Mouse (Mus musculus) forebrain, embryonic 13.5 days (tissue): ENCODE data around the gene Ccn1. TPM values are rescaled to one million over a fixed set of nuclear protein-coding genes. Genes with fewer than 3 reads are reported as not detected.
A peak's percentile ranks its signal among the peaks of the same experiment; 100 is the strongest.

ENCODE experiments used
- ATAC-seq: fragments of 200-750 bp; cut with Nextera tagmentation; 2 replicates; pipeline ENCODE4 v1.8.0; 2017
- H3K27ac ChIP-seq: fragments of 300-500 bp; sonication (generic); 2 replicates; pipeline ENCODE4 v1.5.1; 2015; ENCODE audit warnings: inconsistent platforms, mild to moderate bottlenecking, moderate library complexity
- H3K27me3 ChIP-seq: fragments of 300-500 bp; sonication (generic); 2 replicates; pipeline ENCODE4 v1.6.1; 2015; ENCODE audit warnings: mild to moderate bottlenecking, inconsistent platforms
- H3K36me3 ChIP-seq: fragments of 300-500 bp; sonication (generic); 2 replicates; pipeline ENCODE4 v1.6.1; 2015; ENCODE audit warnings: mild to moderate bottlenecking, inconsistent platforms; ENCODE audit not compliant: poor library complexity, severe bottlenecking
- H3K4me1 ChIP-seq: fragments of 300-500 bp; sonication (generic); 2 replicates; pipeline ENCODE4 v1.6.1; 2015; ENCODE audit warnings: inconsistent platforms
- H3K4me2 ChIP-seq: fragments of 300-500 bp; sonication (generic); 2 replicates; pipeline ENCODE4 v1.6.1; 2015; ENCODE audit warnings: inconsistent platforms, mild to moderate bottlenecking, moderate library complexity
- H3K4me3 ChIP-seq: fragments of 300-500 bp; sonication (generic); 2 replicates; pipeline ENCODE4 v1.5.1; 2015; ENCODE audit warnings: mild to moderate bottlenecking, inconsistent platforms
- H3K9ac ChIP-seq: fragments of 300-500 bp; sonication (generic); 2 replicates; pipeline ENCODE4 v1.6.1; 2015; ENCODE audit warnings: mild to moderate bottlenecking, inconsistent platforms
- H3K9me3 ChIP-seq: fragments of 300-500 bp; sonication (generic); replicated peaks from 2 replicates; pipeline ENCODE4 v1.6.1; 2016; ENCODE audit warnings: inconsistent platforms
- WGBS: fragments of 180-500 bp; shearing (Covaris S2); methylation state at CpG from one replicate; pipeline ENCODE4 v1.1.7; 2015; 5-methylcytosine and 5-hydroxymethylcytosine counted together
- polyA plus RNA-seq: library from polyadenylated mRNA; unstranded; fragments of >200 nt; fragmentation: Nextera tagmentation; extraction: Ambion mirVana; gene quantifications from 2 replicates; pipeline ENCODE4 v1.2.1, GENCODE M21; 2015

The Ccn1 gene
- polyA plus RNA-seq, 1 experiment from 2014 or later: 35.6 TPM

GRCm38 (mm10) chr3:145634002-145634710 is 15.6 kb downstream of the Ccn1 start:
- Histone ChIP-seq H3K9ac (no peak overlapping the region), H3K4me3 (no peak overlapping the region), H3K9me3 (no peaks in the 10 kb centered on the region), H3K27ac (no peak overlapping the region), H3K36me3 (no peaks in the 10 kb centered on the region), H3K4me1 (no peaks in the 10 kb centered on the region), H3K27me3 (no peaks in the 10 kb centered on the region), H3K4me2 (no peak overlapping the region)
- ATAC-seq: no peak
- WGBS: 89% methylated on average over 14 of the region's 14 CpGs

GRCm38 (mm10) chr3:145632888-145633287 is 16.9 kb downstream of the Ccn1 start:
- Histone ChIP-seq H3K36me3 (no peaks in the 10 kb centered on the region), H3K27ac (no peak overlapping the region), H3K4me3 (no peak overlapping the region), H3K27me3 (no peaks in the 10 kb centered on the region), H3K9ac (no peak overlapping the region), H3K4me2 (no peak overlapping the region), H3K9me3 (no peaks in the 10 kb centered on the region), H3K4me1 (peaks cover 10% of the 10 kb centered on the region)
- ATAC-seq: no peak
- 19% methylated on average over 6 of the region's 6 CpGs for WGBS

- ATAC-seq: peak; percentile 31; the same call in 1 of the 2 replicates
- H3K27ac ChIP-seq: peak overlapping the region; percentile 12; the same call in 1 of the 2 replicates
These were observed 21.1 kb downstream of the Ccn1 start for GRCm38 (mm10) chr3:145628643-145629042.

GRCm38 (mm10) chr3:145627830-145628229 is 22.0 kb downstream of the Ccn1 start:
- ATAC-seq: 0 out of 2 replicates have a peak, but pooled peaks have one; percentile 13
- H3K9me3 ChIP-seq: no peaks in the 10 kb centered on the region
- no peak overlapping the region for H3K4me3 ChIP-seq
- H3K36me3 ChIP-seq: no peaks in the 10 kb centered on the region
- no peak overlapping the region for H3K9ac ChIP-seq
- H3K27ac ChIP-seq: no peak overlapping the region
- H3K4me1 ChIP-seq: peaks cover 12% of the 10 kb centered on the region
- WGBS: 68% methylated on average over 3 of the region's 3 CpGs
- no peak overlapping the region for H3K4me2 ChIP-seq
- no peaks in the 10 kb centered on the region for H3K27me3 ChIP-seq

More at GRCm38 (mm10) chr3:145628643-145629042, 21.1 kb downstream of the Ccn1 start:
- Histone ChIP-seq H3K27me3 (no peaks in the 10 kb centered on the region), H3K9me3 (no peaks in the 10 kb centered on the region), H3K36me3 (no peaks in the 10 kb centered on the region), H3K4me1 (peaks cover 12% of the 10 kb centered on the region), H3K4me3 (no peak overlapping the region), H3K4me2 (no peak overlapping the region), H3K9ac (no peak overlapping the region)
- WGBS: 45% methylated on average over 5 of the region's 5 CpGs

- Histone ChIP-seq H3K27me3 (no peaks in the 10 kb centered on the region), H3K36me3 (no peaks in the 10 kb centered on the region), H3K27ac (no peak overlapping the region), H3K4me3 (no peak overlapping the region), H3K9me3 (no peaks in the 10 kb centered on the region), H3K9ac (no peak overlapping the region), H3K4me2 (no peak overlapping the region), H3K4me1 (peaks cover 12% of the 10 kb centered on the region)
- no peak for ATAC-seq
- WGBS: 98% methylated on average over 1 of the region's 1 CpGs
These were observed 23.7 kb downstream of the Ccn1 start for GRCm38 (mm10) chr3:145626063-145626462.

GRCm38 (mm10) chr3:145625546-145625945 is 24.2 kb downstream of the Ccn1 start:
- Histone ChIP-seq H3K4me2 (no peak overlapping the region), H3K4me3 (no peak overlapping the region), H3K9me3 (no peaks in the 10 kb centered on the region), H3K36me3 (no peaks in the 10 kb centered on the region), H3K4me1 (peaks cover 12% of the 10 kb centered on the region), H3K27me3 (no peaks in the 10 kb centered on the region), H3K27ac (no peak overlapping the region), H3K9ac (no peak overlapping the region)
- 83% methylated on average over 9 of the region's 9 CpGs for WGBS
- ATAC-seq: no peak

GRCm38 (mm10) chr3:145624786-145625185 is 25.0 kb downstream of the Ccn1 start:
- peaks cover 12% of the 10 kb centered on the region for H3K4me1 ChIP-seq
- no peaks in the 10 kb centered on the region for H3K9me3 ChIP-seq
- no peaks in the 10 kb centered on the region for H3K27me3 ChIP-seq
- no peak overlapping the region for H3K9ac ChIP-seq
- no peak for ATAC-seq
- no peaks in the 10 kb centered on the region for H3K36me3 ChIP-seq
- H3K27ac ChIP-seq: no peak overlapping the region
- WGBS: 89% methylated on average over 4 of the region's 4 CpGs
- H3K4me3 ChIP-seq: no peak overlapping the region
- no peak overlapping the region for H3K4me2 ChIP-seq

- H3K4me1 ChIP-seq: peaks cover 4% of the 10 kb centered on the region; the same call in 1 of the 2 replicates
- H3K36me3 ChIP-seq: no peaks in the 10 kb centered on the region
- no peak overlapping the region for H3K4me2 ChIP-seq
- no peaks in the 10 kb centered on the region for H3K9me3 ChIP-seq
- H3K9ac ChIP-seq: no peak overlapping the region
- no peak overlapping the region for H3K27ac ChIP-seq
- WGBS: 84% methylated on average over 12 of the region's 12 CpGs
- H3K4me3 ChIP-seq: no peak overlapping the region
- H3K27me3 ChIP-seq: no peaks in the 10 kb centered on the region
- ATAC-seq: no peak
These were observed 26.7 kb downstream of the Ccn1 start for GRCm38 (mm10) chr3:145623047-145623446.

GRCm38 (mm10) chr3:145621209-145621608 is 28.6 kb downstream of the Ccn1 start:
- Histone ChIP-seq H3K27ac (no peak overlapping the region), H3K9ac (no peak overlapping the region), H3K4me1 (no peaks in the 10 kb centered on the region), H3K36me3 (no peaks in the 10 kb centered on the region), H3K9me3 (no peaks in the 10 kb centered on the region), H3K4me2 (no peak overlapping the region), H3K27me3 (no peaks in the 10 kb centered on the region), H3K4me3 (no peak overlapping the region)
- WGBS: 93% methylated on average over 4 of the region's 4 CpGs
- ATAC-seq: no peak

GRCm38 (mm10) chr3:145619621-145620365 is 30.0 kb downstream of the Ccn1 start:
- WGBS: 91% methylated on average over 17 of the region's 17 CpGs
- no peaks in the 10 kb centered on the region for H3K36me3 ChIP-seq
- no peaks in the 10 kb centered on the region for H3K27me3 ChIP-seq
- H3K4me1 ChIP-seq: peaks cover 5% of the 10 kb centered on the region
- H3K4me2 ChIP-seq: no peak overlapping the region
- H3K4me3 ChIP-seq: no peak overlapping the region
- H3K9ac ChIP-seq: no peak overlapping the region
- no peak for ATAC-seq
- H3K9me3 ChIP-seq: no peaks in the 10 kb centered on the region
- no peak overlapping the region for H3K27ac ChIP-seq

- Histone ChIP-seq H3K4me2 (no peak overlapping the region), H3K4me1 (peaks cover 14% of the 10 kb centered on the region), H3K36me3 (no peaks in the 10 kb centered on the region), H3K4me3 (no peak overlapping the region), H3K27me3 (no peaks in the 10 kb centered on the region), H3K27ac (no peak overlapping the region), H3K9me3 (no peaks in the 10 kb centered on the region), H3K9ac (no peak overlapping the region)
- no peak for ATAC-seq
- WGBS: 76% methylated on average over 9 of the region's 9 CpGs
These were observed 31.5 kb downstream of the Ccn1 start for GRCm38 (mm10) chr3:145618299-145618698.

- peak overlapping the region; percentile 5; the same call in 1 of the 2 replicates for H3K9ac ChIP-seq
- peak; percentile 51; the same call in 1 of the 2 replicates for ATAC-seq
- H3K36me3 ChIP-seq: no peaks in the 10 kb centered on the region
These were observed 35.2 kb downstream of the Ccn1 start for GRCm38 (mm10) chr3:145614362-145615115.

More at GRCm38 (mm10) chr3:145614362-145615115, 35.2 kb downstream of the Ccn1 start:
- Histone ChIP-seq H3K27me3 (no peaks in the 10 kb centered on the region), H3K4me3 (no peak overlapping the region), H3K4me1 (peaks cover 14% of the 10 kb centered on the region), H3K27ac (peak overlapping the region; percentile 32; the same call in 1 of the 2 replicates), H3K9me3 (no peaks in the 10 kb centered on the region), H3K4me2 (peak overlapping the region; percentile 4; the same call in 1 of the 2 replicates)
- 14% methylated on average over 17 of the region's 17 CpGs for WGBS
